Mouse (Mus musculus): ENCODE data around the gene Igfals.

Gene Igfals

GRCm38 (mm10) chr17:24892785-24893184, 27.0 kb downstream of the Igfals start:
- in situ Hi-C loops (cut with MboI; ENCODE audit: unreplicated experiment in 2 of 2): no loop called here

GRCm38 (mm10) chr17:24893276-24893675, 27.5 kb downstream of the Igfals start:
- in situ Hi-C loops (cut with MboI; ENCODE audit: unreplicated experiment in 2 of 2): no loop called here

- in situ Hi-C loops (cut with MboI; ENCODE audit: unreplicated experiment in 2 of 2): no loop called here
Measured at GRCm38 (mm10) chr17:24894061-24894994, 28.5 kb downstream of the Igfals start.

GRCm38 (mm10) chr17:24894995-24895547, 29.3 kb downstream of the Igfals start, which contains the start of the genes Eme2 and Mrps34:
Gene Eme2 (minus strand): TSS chr17:24895087.
Gene Mrps34 (plus strand): TSS chr17:24895116.
- in situ Hi-C loops (cut with MboI; ENCODE audit: unreplicated experiment in 2 of 2): no loop called here

- in situ Hi-C loops (cut with MboI; ENCODE audit: unreplicated experiment in 2 of 2): no loop called here
Measured at GRCm38 (mm10) chr17:24895571-24896240, 29.9 kb downstream of the Igfals start.

- in situ Hi-C loops (cut with MboI; ENCODE audit: unreplicated experiment in 2 of 2): no loop called here
Measured at GRCm38 (mm10) chr17:24896241-24896992, 30.6 kb downstream of the Igfals start, which contains the start of gene Nme3. Gene Nme3 (plus strand): TSS chr17:24896500.

- in situ Hi-C loops (cut with MboI; ENCODE audit: unreplicated experiment in 2 of 2): no loop called here
Measured at GRCm38 (mm10) chr17:24896993-24897269, 31.1 kb downstream of the Igfals start.

GRCm38 (mm10) chr17:24897600-24897999, 31.8 kb downstream of the Igfals start:
- in situ Hi-C loops (cut with MboI; ENCODE audit: unreplicated experiment in 2 of 2): no loop called here

GRCm38 (mm10) chr17:24898041-24898854, 32.5 kb downstream of the Igfals start:
- in situ Hi-C loops (cut with MboI; ENCODE audit: unreplicated experiment in 2 of 2): no loop called here

GRCm38 (mm10) chr17:24899153-24899552, 33.4 kb downstream of the Igfals start:
- in situ Hi-C loops (cut with MboI; ENCODE audit: unreplicated experiment in 2 of 2): no loop called here

- in situ Hi-C loops (cut with MboI; ENCODE audit: unreplicated experiment in 2 of 2): no loop called here
Measured at GRCm38 (mm10) chr17:24900014-24900413, 34.2 kb downstream of the Igfals start.

GRCm38 (mm10) chr17:24902124-24902523, 36.3 kb downstream of the Igfals start:
- in situ Hi-C loops (cut with MboI; ENCODE audit: unreplicated experiment in 2 of 2): no loop called here

GRCm38 (mm10) chr17:24902671-24903474, 37.1 kb downstream of the Igfals start:
- in situ Hi-C loops (cut with MboI; ENCODE audit: unreplicated experiment in 2 of 2): no loop called here

GRCm38 (mm10) chr17:24903767-24904166, 38.0 kb downstream of the Igfals start:
- in situ Hi-C loops (cut with MboI; ENCODE audit: unreplicated experiment in 2 of 2): no loop called here

- in situ Hi-C loops (cut with MboI; ENCODE audit: unreplicated experiment in 2 of 2): no loop called here
Measured at GRCm38 (mm10) chr17:24907591-24907990, 41.8 kb downstream of the Igfals start.

GRCm38 (mm10) chr17:24913984-24914383, 48.2 kb downstream of the Igfals start:
- in situ Hi-C loops (cut with MboI; ENCODE audit: unreplicated experiment in 2 of 2): no loop called here

- in situ Hi-C loops (cut with MboI; ENCODE audit: unreplicated experiment in 2 of 2): no loop called here
Measured at GRCm38 (mm10) chr17:24923246-24923645, 57.4 kb downstream of the Igfals start.

- in situ Hi-C loops (cut with MboI; ENCODE audit: unreplicated experiment in 2 of 2): no loop called here
Measured at GRCm38 (mm10) chr17:24929506-24929905, 63.7 kb downstream of the Igfals start.
